ENCODE assay signal across 28 mouse cellular contexts in genomic region chr7:45056329-45056971, GRCm38 (mm10). TPM values are rescaled to one million over a fixed set of nuclear protein-coding genes. Genes with fewer than 3 reads are reported as not detected.
A peak's percentile ranks its signal among the peaks of the same experiment; 100 is the strongest.
DNase-seq lines count a peak whose midpoint lies in the region; ATAC-seq lines count a peak whose summit lies in the region.
"Had no signal": no experiment of that assay in that cellular context is flagged by ENCODE, and none has a peak within 500 bp of the region (broad histone marks: within the 10 kb centered on the region; RNA-seq: fewer than 3 reads in every experiment).

No protein-coding gene starts in this region.

- no peaks in the 10 kb centered on the region; the same call in 1 of the 2 replicates for H3K36me3 ChIP-seq in heart, embryonic 13.5 days
- H3K36me3 ChIP-seq in liver, embryonic 12.5 days, result no peaks in the 10 kb centered on the region
- no peaks in the 10 kb centered on the region for H3K36me3 ChIP-seq in liver, embryonic 11.5 days (ENCODE audit: control insufficient read depth, insufficient read depth, low read length)
- H3K36me3 ChIP-seq: embryonic facial prominence, embryonic 15.5 days; lung, embryonic 15.5 days; midbrain, embryonic 15.5 days; neural tube, embryonic 12.5 days had no signal

- peak overlapping the region; percentile 11; the same call in 1 of the 2 replicates for H3K9ac ChIP-seq in heart, embryonic 13.5 days
- H3K9ac ChIP-seq in liver, embryonic 12.5 days, result peak overlapping the region; percentile 14; the same call in 1 of the 2 replicates
- no peak overlapping the region for H3K9ac ChIP-seq in liver, embryonic 11.5 days (ENCODE audit: low read depth, low read length)
- H3K9ac ChIP-seq: embryonic facial prominence, embryonic 15.5 days; limb, embryonic 12.5 days; liver, embryonic 14.5 days; lung, embryonic 15.5 days; midbrain, embryonic 15.5 days; neural tube, embryonic 12.5 days had no signal

- DNase-seq in cerebellum, adult 9-10 months, result peak; percentile 56
- DNase-seq in cerebellum, adult 8-10 months, result no peak
- DNase-seq in heart, postnatal 25 days (ENCODE audit: low spot score), result no peak
- DNase-seq in liver, embryonic 11.5 days (ENCODE audit: low spot score), result no peak
- DNase-seq in kidney, postnatal 10 days, result no peak
- DNase-seq in urinary bladder, adult 18-20 months (ENCODE audit: low spot score in 2 of 2), result no peak
- DNase-seq: adrenal gland, postnatal 14 days; gastrocnemius, postnatal 10 days; heart, adult 2 months; heart, postnatal 36 days; kidney, postnatal 36 days; layer of hippocampus, postnatal 36 days; lung, postnatal 36 days; right cerebral cortex, postnatal 25 days; spleen, adult 18-20 months; thymus, adult 2 months had no signal

- no peak overlapping the region for H3K4me2 ChIP-seq in heart, embryonic 13.5 days
- H3K4me2 ChIP-seq in liver, embryonic 12.5 days, result no peak overlapping the region
- no peak overlapping the region for H3K4me2 ChIP-seq in liver, embryonic 11.5 days
- H3K4me2 ChIP-seq: embryonic facial prominence, embryonic 15.5 days; limb, embryonic 12.5 days; lung, embryonic 15.5 days; midbrain, embryonic 15.5 days; neural tube, embryonic 12.5 days had no signal

- no peak overlapping the region for H3K27ac ChIP-seq in heart, embryonic 13.5 days (replicated peaks)
- H3K27ac ChIP-seq in liver, embryonic 12.5 days, result no peak overlapping the region
- H3K27ac ChIP-seq in liver, embryonic 11.5 days (ENCODE audit: low read depth, low read length), result no peak overlapping the region
- H3K27ac ChIP-seq: embryonic facial prominence, embryonic 15.5 days; heart, adult 2 months; hindbrain, postnatal 0 days; limb, embryonic 12.5 days; liver, embryonic 14.5 days; lung, embryonic 15.5 days; midbrain, embryonic 15.5 days; neural tube, embryonic 12.5 days had no signal

- 54% methylated on average over 14 of the region's 14 CpGs for WGBS in heart, embryonic 13.5 days
- WGBS in liver, embryonic 12.5 days (ENCODE audit: insufficient replicate concordance), result 66% methylated on average over 14 of the region's 14 CpGs
- 69% methylated on average over 14 of the region's 14 CpGs for WGBS in liver, embryonic 11.5 days

- ATAC-seq in heart, embryonic 13.5 days (ENCODE audit: extremely low read depth, insufficient number of reproducible peaks, low FRiP score, low TSS enrichment), result no peak
- no peak for ATAC-seq in liver, embryonic 12.5 days
- no peak for ATAC-seq in liver, embryonic 11.5 days (replicated peaks; ENCODE audit: low FRiP score)
- ATAC-seq: forebrain, embryonic 16.5 days; hindbrain, postnatal 0 days; intestine, embryonic 16.5 days; midbrain, embryonic 15.5 days had no signal

- H3K27me3 ChIP-seq in heart, embryonic 13.5 days (replicated peaks), result no peaks in the 10 kb centered on the region
- H3K27me3 ChIP-seq in liver, embryonic 12.5 days (replicated peaks), result no peaks in the 10 kb centered on the region
- no peaks in the 10 kb centered on the region for H3K27me3 ChIP-seq in liver, embryonic 11.5 days (replicated peaks; ENCODE audit: control insufficient read depth, insufficient read depth, low read length)
- H3K27me3 ChIP-seq: embryonic facial prominence, embryonic 15.5 days; limb, embryonic 12.5 days; lung, embryonic 15.5 days; megakaryocyte, embryonic 14.5 days; midbrain, embryonic 15.5 days; neural tube, embryonic 12.5 days had no signal

- intact Hi-C loops in heart, postnatal 25 days (cut with DNase I), result no loop called here

- H3K4me3 ChIP-seq in heart, embryonic 13.5 days, result no peak overlapping the region
- no peak overlapping the region for H3K4me3 ChIP-seq in liver, embryonic 12.5 days
- no peak overlapping the region for H3K4me3 ChIP-seq in liver, embryonic 11.5 days (ENCODE audit: low read depth, low read length)
- H3K4me3 ChIP-seq: embryonic facial prominence, embryonic 15.5 days; heart, adult 2 months; limb, embryonic 12.5 days; lung, embryonic 15.5 days; megakaryocyte, embryonic 14.5 days; midbrain, embryonic 15.5 days; neural tube, embryonic 12.5 days had no signal

- no peaks in the 10 kb centered on the region for H3K9me3 ChIP-seq in heart, embryonic 13.5 days
- H3K9me3 ChIP-seq in liver, embryonic 12.5 days (replicated peaks), result no peaks in the 10 kb centered on the region
- H3K9me3 ChIP-seq in liver, embryonic 11.5 days (ENCODE audit: control insufficient read depth, low read length), result no peaks in the 10 kb centered on the region
- H3K9me3 ChIP-seq: embryonic facial prominence, embryonic 15.5 days; limb, embryonic 12.5 days; lung, embryonic 15.5 days; megakaryocyte, embryonic 14.5 days; midbrain, embryonic 15.5 days; neural tube, embryonic 12.5 days had no signal

- H3K4me1 ChIP-seq in heart, embryonic 13.5 days, result peaks cover 22% of the 10 kb centered on the region
- H3K4me1 ChIP-seq in liver, embryonic 12.5 days, result peaks cover 44% of the 10 kb centered on the region
- H3K4me1 ChIP-seq in liver, embryonic 11.5 days (replicated peaks; ENCODE audit: control insufficient read depth, insufficient read depth, low read length), result peaks cover 17% of the 10 kb centered on the region

RNA-seq across cellular contexts. Expression of gene Prr12, which starts 3.8 kb away (rescaled TPM):
- polyA plus RNA-seq in heart, embryonic 13.5 days (2015; fragmentation: Nextera tagmentation; extraction: Ambion mirVana), result 6.8 and 7.1 TPM in 2 replicates
- total RNA-seq in heart, postnatal 25 days (2021), result 10 to 100 TPM; 23.2 to 27.7 TPM
- polyA plus RNA-seq in liver, embryonic 12.5 days (2016; fragmentation: Nextera tagmentation; extraction: Ambion mirVana), result 3.0 and 4.1 TPM in 2 replicates
- 7.3 and 8.7 TPM in 2 replicates for polyA plus RNA-seq in liver, embryonic 11.5 days (2014; fragmentation: Nextera tagmentation; extraction: Ambion mirVana)

RNA-seq across cellular contexts. Expression of gene Nosip, which starts 5.8 kb away (rescaled TPM):
- polyA plus RNA-seq in heart, embryonic 13.5 days (2015; fragmentation: Nextera tagmentation; extraction: Ambion mirVana), result 46.6 and 49.6 TPM in 2 replicates
- total RNA-seq in heart, postnatal 25 days (2021), result 10 to 100 TPM; 25.7 to 27.8 TPM
- 31.6 and 38.7 TPM in 2 replicates for polyA plus RNA-seq in liver, embryonic 12.5 days (2016; fragmentation: Nextera tagmentation; extraction: Ambion mirVana)
- 60.9 and 63.0 TPM in 2 replicates for polyA plus RNA-seq in liver, embryonic 11.5 days (2014; fragmentation: Nextera tagmentation; extraction: Ambion mirVana)

RNA-seq across cellular contexts. Expression of gene Prrg2, which starts 6.0 kb away (rescaled TPM):
- polyA plus RNA-seq in heart, embryonic 13.5 days (2015; fragmentation: Nextera tagmentation; extraction: Ambion mirVana), result 12.5 and 13.6 TPM in 2 replicates
- total RNA-seq in heart, postnatal 25 days (2021), result 1 to 10 TPM; 6.8 to 7.1 TPM
- 8.5 and 8.6 TPM in 2 replicates for polyA plus RNA-seq in liver, embryonic 12.5 days (2016; fragmentation: Nextera tagmentation; extraction: Ambion mirVana)
- polyA plus RNA-seq in liver, embryonic 11.5 days (2014; fragmentation: Nextera tagmentation; extraction: Ambion mirVana), result 12.0 and 12.4 TPM in 2 replicates

RNA-seq across cellular contexts. Expression of gene Rcn3, which starts 35.6 kb away (rescaled TPM):
- 271 and 277 TPM in 2 replicates for polyA plus RNA-seq in heart, embryonic 13.5 days (2015; fragmentation: Nextera tagmentation; extraction: Ambion mirVana)
- 10 to 100 TPM; 28.1 to 32.4 TPM for total RNA-seq in heart, postnatal 25 days (2021)
- polyA plus RNA-seq in liver, embryonic 12.5 days (2016; fragmentation: Nextera tagmentation; extraction: Ambion mirVana), result 69.1 and 70.9 TPM in 2 replicates
- 146 and 163 TPM in 2 replicates for polyA plus RNA-seq in liver, embryonic 11.5 days (2014; fragmentation: Nextera tagmentation; extraction: Ambion mirVana)

RNA-seq across cellular contexts. Expression of gene Rras, which starts 38.7 kb away (rescaled TPM):
- 71.6 and 82.6 TPM in 2 replicates for polyA plus RNA-seq in heart, embryonic 13.5 days (2015; fragmentation: Nextera tagmentation; extraction: Ambion mirVana)
- 10 to 100 TPM; 48.9 to 56.6 TPM for total RNA-seq in heart, postnatal 25 days (2021)
- 13.9 and 15.5 TPM in 2 replicates for polyA plus RNA-seq in liver, embryonic 12.5 days (2016; fragmentation: Nextera tagmentation; extraction: Ambion mirVana)
- polyA plus RNA-seq in liver, embryonic 11.5 days (2014; fragmentation: Nextera tagmentation; extraction: Ambion mirVana), result 19.3 and 21.6 TPM in 2 replicates
